Mouse (Mus musculus) thymus, postnatal 36 days (tissue): ENCODE measurements around the gene Prdm16.

Experiments used
- DNase-seq, 2 experiments: peaks; one replicate each; pipeline ENCODE4 v3.0.0; 2022; ENCODE audit warnings: mixed read lengths in 2 of 2

Prdm16 gene

DNA sequence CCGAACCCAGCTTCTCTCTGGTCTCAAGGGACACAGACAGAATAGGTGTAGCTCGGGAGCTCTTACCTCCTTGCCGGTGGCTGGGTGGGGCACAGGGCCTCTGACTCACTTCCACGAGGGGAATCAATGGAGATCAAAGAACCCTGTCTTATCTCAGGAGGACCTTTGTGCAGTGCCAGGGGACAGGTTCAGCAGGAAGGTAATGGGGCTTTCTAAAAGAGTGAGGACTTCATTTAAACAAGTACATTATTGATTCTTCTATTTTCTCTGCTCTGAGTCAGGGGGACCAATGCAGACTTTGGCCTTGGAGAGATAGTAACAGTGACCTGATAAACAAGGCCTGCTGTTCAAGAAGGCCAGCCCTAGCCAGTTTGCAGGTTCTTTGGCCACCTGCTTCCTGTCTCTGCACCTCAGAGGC is 218.3 kb downstream of the Prdm16 start:
- no peak for DNase-seq

DNA sequence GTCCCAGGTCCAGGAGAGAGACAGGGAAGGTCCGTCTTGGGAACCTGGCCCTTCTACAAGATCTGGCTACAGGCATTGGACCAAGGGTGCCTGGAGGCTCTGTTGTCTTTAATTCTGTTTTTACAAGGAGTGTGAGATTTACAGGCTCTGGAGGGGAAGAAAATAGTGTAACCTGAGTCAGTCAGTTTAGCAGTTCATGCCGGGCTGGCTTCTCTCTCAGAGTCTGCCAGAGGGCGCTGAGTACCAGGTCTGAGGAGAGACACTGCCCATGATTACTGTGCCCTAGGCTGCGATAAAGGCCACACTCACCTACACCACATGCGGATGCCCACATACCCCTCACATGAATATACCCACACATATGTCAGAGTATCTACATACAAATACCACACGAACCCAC is 219.9 kb downstream of the Prdm16 start:
- DNase-seq: no peak

DNA sequence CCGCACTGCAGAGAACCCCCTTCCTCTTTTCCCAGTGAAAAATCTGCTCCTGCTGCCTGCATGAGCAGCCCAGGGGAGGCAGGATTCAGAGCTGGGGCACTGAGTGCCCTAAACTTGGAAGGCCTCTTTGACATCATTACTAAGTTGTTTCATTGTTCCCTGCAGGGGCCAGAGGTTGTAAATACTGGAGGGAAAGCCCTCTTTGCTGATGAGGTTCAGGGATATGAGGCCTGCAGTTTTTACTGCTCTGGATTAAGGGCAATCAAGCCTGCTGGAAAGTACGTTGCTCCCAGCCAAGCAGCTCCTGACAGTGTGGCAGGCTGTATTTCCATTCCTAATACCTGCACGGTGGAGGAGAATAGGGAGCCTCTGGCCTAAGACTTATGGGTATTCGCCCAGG is 221.8 kb downstream of the Prdm16 start:
- DNase-seq: no peak

DNA sequence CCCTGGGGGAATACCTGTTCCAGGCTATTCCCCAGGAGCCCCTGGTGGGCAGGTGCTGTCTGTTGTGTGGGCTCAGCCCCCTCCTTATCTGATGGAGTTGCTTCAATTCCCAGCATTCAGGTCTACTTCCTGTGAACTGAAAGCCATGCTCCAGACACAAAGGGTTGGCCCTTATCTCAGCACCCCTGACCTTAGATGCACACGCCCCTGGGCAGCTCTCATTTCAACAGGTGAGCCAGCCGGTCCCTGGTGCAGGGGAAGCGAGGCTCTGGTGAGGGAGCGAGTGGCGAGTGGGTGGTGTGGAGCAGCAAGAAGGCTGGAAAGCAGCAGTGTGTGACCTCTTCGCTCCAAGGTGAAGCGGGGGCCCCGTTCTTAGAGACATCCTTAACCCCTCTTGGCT is 226.1 kb downstream of the Prdm16 start:
- DNase-seq: no peak

DNA sequence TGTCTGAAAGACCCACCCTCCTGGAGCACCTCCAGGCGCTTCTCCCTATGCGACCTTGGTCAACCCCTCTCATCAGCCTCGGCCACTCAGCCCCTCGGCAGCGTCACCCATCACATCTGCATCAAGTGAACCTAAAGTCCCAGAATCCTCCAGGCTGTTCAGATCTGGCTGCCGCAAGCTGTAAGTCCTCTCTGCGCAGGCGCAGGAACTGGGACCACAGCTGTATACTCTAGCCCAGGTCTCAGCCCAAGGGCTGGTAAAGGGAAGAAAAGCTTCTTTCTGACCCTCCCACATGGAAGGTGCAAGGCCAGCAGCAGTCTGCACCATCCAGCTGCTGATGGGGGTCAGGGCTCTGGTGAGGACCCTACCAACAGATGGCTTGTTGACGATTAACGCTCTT is 226.8 kb downstream of the Prdm16 start:
- no peak for DNase-seq

DNA sequence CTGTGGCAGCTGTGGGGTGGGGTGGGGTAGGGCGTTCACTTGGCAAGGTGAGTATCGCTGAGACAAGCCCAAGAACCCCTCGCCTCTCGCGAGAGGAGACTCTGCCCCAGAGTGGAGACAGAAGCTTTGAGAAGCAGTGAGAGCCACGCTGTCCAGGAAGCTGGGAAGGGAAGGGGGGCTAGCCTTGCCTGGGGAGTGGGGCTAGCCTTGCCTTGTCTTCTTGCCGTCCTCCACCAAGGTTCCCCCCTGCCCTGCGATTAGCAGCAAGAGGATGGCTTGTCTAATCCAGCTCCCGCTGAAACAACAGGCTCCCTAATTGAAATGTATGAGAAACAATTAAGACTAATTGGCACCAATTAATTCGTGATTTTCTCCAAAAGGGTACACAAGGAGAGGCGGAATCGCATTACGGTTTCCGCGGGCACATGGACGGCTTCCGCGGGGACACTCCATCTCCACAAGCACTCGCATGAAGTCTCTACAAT is 227.4 kb downstream of the Prdm16 start:
- no peak for DNase-seq

DNA sequence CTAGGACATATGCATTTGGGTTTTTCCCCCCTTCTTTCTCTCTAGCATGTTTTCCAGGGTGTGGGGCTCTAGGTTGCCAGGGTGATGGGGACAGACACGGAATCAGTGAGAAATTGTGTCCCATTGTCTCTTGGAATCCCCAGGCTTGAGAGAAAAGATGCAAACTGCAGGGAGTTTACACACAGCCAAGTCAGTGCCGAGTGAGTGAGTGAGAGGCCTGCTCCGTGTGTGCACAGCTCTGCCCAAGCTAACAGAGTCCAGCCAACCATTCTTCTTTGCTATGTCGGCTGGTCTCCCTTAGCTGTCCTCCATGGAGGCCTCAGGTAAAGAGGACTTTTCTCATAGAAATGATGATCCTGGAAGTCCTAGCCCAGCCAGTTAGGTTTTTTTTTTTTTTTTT is 233.7 kb downstream of the Prdm16 start:
- DNase-seq: no peak

DNA sequence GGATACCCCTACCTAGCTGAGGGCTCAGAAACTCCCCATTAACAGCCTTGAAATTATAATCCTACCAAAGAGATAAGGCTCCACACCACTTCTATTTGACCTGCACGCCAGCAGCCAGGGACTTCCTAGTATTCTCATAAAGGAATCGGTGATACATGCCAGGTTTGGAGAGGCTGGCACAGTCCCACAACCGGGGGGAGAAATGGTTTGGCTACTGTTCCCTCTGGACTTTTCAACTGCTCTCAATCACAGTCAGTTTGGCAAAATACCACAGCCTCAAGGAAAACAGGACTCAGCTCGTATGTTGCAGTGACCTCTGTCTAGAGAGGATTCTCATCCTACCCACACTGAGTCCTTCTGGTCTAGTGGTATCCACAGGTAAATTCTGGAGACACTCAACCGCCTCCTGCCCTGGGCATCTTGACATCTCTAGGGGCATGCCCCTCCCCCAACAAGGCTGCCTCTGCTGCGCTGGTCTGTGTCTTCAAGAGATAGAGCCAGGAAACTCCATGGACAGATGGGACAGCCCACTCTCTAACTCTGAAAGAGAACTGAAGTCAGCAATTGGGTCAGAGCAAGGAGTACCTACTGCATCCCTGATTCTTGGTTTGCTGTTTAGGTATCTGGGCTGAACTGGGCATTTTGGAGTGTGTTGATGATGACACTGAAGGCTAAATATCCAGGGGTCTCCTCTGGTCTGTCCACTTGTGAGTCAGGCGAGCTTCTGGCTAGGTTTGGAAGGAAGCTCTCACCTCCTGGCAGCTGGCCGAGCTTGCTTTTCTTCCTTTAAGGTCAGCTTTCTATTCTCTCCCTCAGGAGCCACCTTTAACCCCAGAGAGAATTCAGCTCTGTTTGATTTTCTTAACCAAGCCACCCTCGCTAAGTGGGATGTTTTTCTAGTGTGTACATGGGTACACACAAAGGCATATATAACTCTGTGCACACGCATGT is 234.4 kb downstream of the Prdm16 start:
- no peak for DNase-seq

DNA sequence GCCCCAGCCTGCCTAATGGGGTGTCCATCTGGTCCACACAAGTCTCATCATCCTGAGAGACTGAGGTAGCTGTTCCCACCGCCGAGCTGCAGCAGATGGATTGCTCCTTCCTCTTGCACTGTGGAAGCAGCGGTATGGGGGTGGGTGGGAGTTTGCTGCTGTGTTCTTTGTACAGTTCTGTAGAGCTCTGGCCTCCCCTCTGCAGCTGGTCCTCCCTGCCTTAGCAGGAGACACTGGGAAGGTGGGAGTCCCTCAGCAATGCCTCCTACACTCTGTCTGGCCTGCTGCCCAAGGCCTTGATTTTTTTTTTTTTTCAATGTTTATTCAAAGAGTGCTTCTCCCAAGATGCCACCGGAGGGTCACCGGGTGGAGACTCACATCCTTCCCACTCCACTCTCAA is 235.3 kb downstream of the Prdm16 start:
- no peak for DNase-seq

DNA sequence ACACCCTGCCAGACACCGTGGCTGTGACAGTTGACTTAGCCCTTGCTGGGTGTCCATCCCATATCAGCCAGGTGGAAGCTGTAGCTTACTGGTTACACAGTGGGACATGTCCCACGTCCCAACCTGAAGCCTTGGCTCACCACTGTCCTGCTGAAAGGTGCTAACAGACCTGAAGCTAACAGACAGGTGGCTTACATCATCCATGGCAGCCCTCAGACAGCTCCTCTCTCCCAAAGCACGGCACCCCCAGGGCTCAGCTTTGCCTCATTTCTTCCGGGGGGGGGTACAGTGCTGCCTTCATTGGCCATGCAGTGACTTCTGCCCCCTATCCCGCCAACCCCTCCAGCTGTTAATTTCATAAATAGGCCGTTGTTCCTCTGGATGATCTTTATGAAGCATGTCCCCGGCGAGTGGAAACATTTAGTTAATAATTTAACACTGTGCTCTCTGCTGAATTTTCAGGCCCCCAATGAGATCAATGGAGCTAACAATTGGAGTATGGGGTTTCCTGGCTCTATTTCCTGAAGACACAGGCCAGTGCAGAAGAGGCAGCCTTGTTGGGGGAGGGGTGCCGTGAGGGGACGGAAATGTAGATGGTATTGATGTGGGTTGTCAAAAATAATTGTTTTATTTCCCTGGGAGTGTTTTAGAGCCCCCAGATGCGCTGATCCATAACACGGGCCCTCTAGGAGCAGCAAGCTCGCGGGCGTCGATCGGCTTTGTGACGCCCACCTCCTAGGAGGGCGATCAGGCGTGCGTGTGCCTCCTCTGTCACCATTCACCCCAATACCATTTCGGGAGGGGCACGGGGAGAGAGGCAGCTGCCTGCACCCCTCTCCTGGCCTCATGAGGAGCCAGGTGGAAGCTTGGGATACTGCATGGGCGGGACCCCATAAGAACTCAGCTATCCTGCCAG is 236.2 kb downstream of the Prdm16 start:
- DNase-seq: no peak

DNA sequence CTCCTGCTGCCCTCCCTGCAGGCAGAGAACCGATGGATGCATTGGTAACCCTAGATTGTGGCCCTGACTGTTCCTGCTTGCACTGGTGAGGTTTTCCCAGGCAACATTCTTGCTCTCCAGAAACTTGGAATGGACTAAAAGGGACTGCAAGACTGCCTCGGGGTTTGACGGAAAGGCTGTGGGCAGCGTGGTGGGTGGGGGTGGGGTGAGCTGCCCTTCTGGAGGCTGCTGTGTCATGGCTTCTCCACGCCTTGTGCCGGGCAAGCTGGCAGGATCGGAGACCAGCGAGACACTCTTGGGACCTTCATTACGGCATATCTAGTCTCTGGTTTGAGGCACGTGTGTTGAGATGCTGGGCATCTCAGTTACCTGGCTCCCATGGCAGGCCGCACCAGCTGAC is 237.0 kb downstream of the Prdm16 start:
- no peak for DNase-seq

DNA sequence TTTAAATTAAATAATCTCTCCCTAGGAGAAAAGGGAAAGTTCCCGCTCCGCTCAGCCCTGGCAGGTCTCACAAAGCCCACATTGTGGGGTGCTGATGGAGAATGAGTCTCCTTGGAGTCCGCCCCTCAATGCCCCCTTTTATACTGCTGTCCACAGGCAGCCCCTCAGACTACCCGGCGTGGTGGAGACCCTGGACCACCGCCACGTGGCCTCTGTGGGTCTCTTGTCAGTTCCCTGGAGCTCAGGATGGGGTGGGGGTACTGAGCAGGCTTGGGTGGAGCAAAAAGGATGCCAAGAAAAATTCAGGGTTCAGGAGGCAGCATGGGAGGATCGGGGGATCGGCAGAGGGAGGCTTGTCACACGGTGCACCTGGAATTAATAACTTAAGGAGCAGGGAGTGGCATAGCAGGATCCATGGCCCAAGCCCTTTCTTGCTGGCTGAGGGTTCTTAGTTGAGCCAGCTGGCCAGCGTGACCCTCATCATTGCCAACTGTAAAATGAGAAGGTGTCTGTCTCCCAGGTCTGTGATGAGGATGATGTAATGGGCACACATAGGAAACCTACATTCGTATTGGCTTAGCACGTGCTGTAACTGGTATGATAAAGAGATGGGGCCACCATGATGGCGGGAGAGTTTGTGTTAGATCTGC is 239.9 kb downstream of the Prdm16 start:
- DNase-seq: no peak

DNA sequence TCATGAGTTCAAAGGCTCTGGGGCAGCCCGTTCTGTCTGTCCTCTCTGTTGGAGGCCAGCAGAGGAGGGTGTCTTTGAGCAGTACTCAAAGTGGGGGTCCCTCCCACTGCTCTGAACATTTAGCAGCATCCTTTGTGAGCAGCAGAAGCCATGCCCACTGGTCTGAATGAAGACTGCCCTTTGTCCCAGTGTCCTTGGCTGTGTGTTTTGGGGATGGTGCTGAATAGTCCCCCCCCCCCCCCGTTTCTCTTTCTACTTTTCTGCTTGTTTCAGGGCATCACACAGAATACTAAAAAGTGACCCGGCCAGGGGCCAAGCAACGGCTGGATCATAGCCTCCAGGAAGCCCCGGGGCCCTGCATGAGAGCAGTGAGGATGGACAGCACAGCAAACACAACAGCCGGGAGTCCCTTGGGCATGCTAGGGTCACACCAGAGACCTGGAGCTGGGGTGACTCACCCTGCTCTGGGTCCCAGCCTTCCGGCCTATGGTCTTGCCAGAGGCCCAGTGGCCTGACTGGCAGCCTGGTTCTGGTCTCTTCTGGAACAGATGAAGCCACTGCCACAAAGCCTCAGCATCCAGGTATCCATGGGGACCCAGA is 242.4 kb downstream of the Prdm16 start:
- no peak for DNase-seq

DNA sequence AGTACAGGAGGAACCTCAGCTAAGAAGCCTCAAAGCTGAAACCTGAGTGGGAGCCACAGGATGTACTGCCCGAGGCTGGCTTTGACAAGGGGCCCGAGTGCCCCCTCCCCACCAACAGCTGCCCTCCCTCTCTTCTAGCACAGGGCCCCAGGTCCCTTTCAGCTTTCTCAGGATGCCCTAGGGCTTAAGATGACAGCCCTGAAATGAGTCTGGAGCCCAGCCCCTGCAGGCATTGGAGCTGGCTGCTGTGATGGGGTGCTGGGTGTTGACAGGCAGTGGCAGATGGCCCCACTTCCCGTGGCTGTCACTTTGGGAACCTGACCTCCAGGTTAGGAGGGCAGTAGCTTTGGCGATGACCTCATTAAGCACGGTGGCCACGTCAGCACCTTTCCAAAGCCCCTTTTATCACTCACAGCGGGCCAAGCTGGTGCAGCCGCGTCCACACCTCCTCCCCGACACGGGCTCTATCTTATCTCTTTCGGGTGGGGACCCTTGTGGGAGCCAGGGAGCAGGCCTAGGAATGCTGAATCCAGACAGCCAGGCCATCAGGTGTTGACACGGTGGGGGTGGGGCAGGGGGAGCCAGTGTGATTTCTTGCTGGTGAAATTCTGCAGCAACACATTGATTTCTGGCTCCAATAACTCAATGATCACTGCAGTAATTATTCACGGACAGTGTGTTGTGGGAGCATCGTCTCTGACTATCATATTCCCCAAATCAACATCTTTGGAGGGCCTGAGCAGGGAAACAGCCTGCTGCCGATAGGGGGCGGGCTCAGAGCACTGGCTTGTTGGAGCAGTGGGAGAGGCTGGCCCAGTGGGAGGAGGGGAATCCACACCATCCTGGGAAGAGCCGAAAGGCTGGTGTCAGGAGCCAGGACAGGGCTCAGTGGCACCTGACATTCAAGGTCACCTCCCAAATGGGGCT is 243.2 kb downstream of the Prdm16 start:
- no peak for DNase-seq

DNA sequence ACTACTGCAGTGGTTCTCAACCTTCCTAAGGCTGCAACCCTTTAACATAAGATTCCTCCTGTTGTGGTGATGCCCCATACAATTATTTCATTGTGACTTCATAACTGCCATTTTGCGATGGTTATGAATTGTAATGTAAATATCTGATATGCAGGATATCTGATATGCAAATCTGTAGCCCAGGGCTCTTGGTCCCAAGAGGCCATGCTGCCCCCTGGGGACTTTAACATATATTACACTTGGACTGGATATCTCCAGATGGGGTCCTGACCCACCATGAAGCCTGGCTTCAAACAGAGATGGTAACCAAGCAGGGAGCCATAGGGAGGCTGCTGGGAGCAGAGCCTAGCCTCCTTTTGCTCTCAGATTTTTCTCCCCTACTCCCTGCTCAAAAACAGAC is 244.0 kb downstream of the Prdm16 start:
- DNase-seq: no peak

DNA sequence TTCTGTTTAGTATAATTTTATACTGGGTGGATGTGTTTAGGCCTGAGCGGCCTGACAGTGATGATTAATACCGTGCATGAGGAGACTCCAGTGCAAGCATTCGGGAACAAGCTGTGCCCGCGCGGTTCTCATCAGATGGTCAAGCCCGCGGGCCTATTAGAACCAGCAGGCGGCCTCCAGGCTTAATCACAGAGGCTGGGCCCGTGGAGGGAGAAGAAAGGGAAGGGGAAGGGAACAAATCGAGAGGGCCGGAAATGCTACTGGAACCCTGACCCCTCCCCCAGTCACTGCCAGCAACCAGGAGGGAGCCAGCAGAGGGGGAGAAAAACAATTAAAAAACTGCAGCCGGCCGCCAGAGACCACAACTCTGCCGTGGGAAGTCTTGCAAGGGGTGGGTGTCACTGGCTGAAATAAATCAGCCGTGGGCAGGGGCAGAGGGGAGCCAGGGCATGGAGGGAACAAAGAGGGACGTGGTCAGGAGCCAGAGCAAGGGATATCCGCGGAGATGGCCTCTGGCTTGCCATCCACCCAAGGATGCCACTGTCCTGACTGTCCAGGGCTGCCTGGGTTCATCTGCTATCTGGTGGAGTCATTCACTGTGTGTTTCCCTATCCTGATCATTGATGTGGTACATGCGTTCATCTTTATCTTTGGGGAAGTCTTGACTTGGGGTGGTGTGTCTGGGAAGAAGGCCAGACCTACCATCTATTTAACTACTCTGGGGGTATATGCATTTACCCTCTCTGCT is 246.2 kb downstream of the Prdm16 start:
- DNase-seq: no peak

DNA sequence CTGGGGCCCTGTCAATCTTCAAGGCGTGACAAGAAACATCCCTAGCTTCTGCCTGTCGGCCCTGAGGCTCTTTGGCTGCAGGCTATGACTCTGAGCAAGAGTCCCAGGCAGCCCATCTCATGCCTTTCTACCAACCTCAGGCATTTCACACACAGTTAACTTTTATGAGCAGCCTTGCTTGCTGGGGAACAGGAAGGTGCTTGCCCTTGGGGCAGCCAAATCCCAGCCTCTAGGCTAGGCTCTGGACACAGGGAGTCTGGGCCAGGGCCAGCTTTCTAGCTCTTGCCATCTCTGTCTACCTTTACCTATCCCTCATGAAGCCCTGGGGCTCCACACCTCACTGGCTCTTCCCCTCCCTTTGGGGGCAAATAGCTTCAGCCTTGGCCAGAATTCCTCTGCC is 247.0 kb downstream of the Prdm16 start:
- DNase-seq: no peak

DNA sequence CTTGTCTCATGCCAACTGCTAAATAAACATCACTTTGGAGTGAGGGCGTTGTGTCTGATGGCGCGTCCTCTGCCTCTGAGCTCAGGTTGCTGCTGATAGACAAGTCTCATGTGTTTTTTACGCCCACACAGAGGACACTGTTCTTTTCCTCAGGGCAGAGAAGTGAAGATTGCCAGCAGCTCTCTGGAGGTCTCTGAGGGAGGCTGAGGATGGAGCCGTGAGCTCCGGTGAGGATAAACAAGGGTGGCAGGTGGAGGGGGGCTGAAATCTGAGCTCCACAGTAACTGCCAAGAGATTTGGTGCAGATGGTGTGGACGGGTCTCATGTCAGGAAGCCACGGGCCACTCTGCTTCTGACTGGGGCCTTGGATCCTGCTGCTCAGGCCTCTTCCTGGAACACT is 249.9 kb downstream of the Prdm16 start:
- no peak for DNase-seq

DNA sequence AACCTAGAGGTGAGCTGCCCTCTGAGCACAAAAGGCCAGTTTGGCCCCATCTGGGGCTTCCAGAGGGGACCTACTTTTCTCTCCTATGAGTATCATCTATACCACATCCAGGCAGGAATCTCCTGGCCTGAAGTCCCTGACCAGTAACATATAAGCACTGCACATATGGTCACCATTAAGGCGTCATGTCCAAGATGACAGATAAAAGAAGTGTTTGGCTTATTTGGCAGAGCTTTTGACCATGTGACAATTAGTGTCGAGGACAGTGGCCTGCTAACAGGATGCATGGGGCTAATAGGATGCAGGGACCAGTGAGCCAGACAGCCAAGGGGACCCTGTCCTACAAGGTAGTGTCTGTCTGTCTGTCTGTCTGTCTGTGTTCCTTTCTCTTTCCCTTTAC is 250.8 kb downstream of the Prdm16 start:
- no peak for DNase-seq

DNA sequence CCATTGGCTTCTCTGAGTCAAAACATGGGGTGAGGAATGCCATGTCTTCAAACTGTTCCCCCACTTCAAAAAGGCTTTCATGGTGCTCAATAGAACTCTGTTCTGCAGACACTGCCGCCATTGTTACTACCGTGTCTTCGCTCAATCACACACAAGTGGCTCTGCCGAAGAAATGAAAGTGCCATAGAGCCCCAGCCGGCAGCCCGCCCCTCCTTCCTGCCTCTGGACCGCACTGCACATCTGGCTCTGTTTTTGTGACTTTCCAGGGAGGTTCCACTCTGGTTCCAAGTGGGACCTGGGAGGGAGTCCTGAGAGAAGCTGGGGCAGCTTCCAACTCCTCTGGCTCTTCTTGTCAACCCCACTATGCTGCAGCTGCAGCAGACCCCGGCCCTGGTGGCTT is 251.5 kb downstream of the Prdm16 start:
- no peak for DNase-seq

DNA sequence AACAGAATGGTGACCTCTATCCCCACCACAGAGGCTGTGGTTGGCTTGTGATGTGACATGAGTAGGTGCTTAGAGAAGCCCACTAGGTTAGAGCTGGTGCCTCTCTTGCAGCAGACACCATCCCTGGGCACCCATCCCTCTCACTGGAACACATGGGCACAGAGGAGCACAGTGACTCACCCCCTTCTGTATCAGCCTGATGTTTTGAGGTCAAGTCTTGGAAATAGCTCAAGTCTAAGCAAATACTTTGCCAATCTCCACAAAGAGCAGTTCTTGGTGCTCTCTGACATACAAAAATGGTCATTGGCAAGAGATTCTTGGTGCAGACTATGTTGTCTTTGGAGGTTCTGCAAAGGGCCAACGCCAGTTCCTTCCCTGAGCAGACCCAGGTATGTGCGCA is 257.8 kb downstream of the Prdm16 start:
- no peak for DNase-seq
